Mouse (Mus musculus): Measurements from ENCODE around the gene Arhgef10l. TPM values are rescaled to one million over a fixed set of nuclear protein-coding genes. Genes with fewer than 3 reads are reported as not detected.

The Arhgef10l gene
- polyA plus RNA-seq, 1 experiment from 2014 or later: 9.7 TPM

DNA sequence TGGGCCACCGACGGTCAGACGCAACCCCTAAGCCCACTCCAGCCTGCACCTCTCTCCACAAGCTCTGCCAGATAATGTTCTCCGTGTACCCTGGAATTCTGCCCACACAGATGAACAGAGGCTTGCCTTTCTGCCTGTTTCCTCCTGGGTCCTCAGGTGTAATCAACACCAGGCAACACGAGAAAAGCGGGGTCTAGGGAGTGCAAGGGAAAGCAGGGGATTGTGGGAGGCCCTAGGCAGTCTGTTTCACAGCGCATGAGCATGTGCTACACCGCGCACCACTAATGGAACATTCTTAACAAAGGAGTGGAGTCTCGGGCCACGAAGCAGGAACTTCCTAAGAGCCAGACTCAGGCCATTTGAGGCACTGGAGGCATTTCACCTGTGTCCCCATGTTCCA is 182.7 kb downstream of the Arhgef10l start:
- Histone ChIP-seq H3K27ac (ENCODE audit: low read depth, low read length) (no peak overlapping the region), H3K27me3 (ENCODE audit: control insufficient read depth, insufficient read depth, low read length) (no peaks in the 10 kb centered on the region), H3K4me1 (ENCODE audit: control insufficient read depth, insufficient read depth, low read length) (peaks cover 11% of the 10 kb centered on the region), H3K9me3 (replicated peaks; ENCODE audit: control insufficient read depth, low read length) (no peaks in the 10 kb centered on the region), H3K4me3 (ENCODE audit: low read depth, low read length) (no peak overlapping the region), H3K9ac (ENCODE audit: low read depth, low read length) (no peak overlapping the region), H3K4me2 (no peak overlapping the region), H3K36me3 (ENCODE audit: control insufficient read depth, insufficient read depth, low read length) (no peaks in the 10 kb centered on the region)
- ATAC-seq (replicated peaks; ENCODE audit: insufficient number of reproducible peaks, low FRiP score, low TSS enrichment): no peak
- 76% methylated on average over 11 of the region's 11 CpGs for WGBS (ENCODE audit: insufficient replicate concordance)

DNA sequence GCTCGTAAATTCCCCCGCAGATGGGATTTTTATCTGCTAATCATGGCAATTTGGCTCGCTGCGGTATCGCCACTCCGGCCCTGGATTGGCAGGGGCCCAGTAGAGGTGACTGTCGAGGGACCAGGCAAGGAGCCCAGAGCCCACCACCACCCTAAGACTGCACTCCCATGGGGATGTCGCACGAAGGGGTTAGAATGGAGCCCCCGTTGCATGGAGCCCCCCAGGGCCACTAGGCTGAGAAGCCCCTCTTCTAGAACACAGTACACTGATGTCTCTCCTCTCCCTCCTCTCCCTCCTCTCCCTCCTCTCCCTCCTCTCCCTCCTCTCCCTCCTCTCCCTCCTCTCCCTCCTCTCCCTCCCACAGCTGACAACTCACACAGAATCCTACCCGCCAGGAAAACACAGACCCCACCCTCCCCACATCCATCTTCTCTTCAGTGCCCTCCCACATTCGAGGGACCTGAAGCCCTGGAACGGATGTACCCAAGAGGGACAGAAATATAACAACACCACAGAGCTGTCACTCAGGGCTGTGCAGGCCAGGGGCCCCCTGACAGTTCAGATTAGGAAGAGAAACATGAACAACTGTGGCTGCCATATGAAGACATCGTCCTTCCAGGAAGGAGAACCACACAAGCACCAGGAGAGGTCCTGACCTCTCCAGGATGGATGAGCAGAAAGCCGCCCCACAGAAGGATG is 185.3 kb downstream of the Arhgef10l start:
- no peaks in the 10 kb centered on the region for H3K9me3 ChIP-seq (replicated peaks; ENCODE audit: control insufficient read depth, low read length)
- no peak overlapping the region for H3K4me3 ChIP-seq (ENCODE audit: low read depth, low read length)
- ATAC-seq (replicated peaks; ENCODE audit: insufficient number of reproducible peaks, low FRiP score, low TSS enrichment): no peak
- no peaks in the 10 kb centered on the region for H3K36me3 ChIP-seq (ENCODE audit: control insufficient read depth, insufficient read depth, low read length)
- no peak overlapping the region for H3K9ac ChIP-seq (ENCODE audit: low read depth, low read length)
- H3K4me2 ChIP-seq: no peak overlapping the region
- H3K4me1 ChIP-seq (ENCODE audit: control insufficient read depth, insufficient read depth, low read length): peaks cover 11% of the 10 kb centered on the region
- no peaks in the 10 kb centered on the region for H3K27me3 ChIP-seq (ENCODE audit: control insufficient read depth, insufficient read depth, low read length)
- WGBS (ENCODE audit: insufficient replicate concordance): 47% methylated on average over 15 of the region's 15 CpGs
- H3K27ac ChIP-seq (ENCODE audit: low read depth, low read length): no peak overlapping the region

- no peaks in the 10 kb centered on the region for H3K9me3 ChIP-seq (replicated peaks; ENCODE audit: control insufficient read depth, low read length)
- H3K36me3 ChIP-seq (ENCODE audit: control insufficient read depth, insufficient read depth, low read length): no peaks in the 10 kb centered on the region
- H3K27me3 ChIP-seq (ENCODE audit: control insufficient read depth, insufficient read depth, low read length): no peaks in the 10 kb centered on the region
- no peak for ATAC-seq (replicated peaks; ENCODE audit: insufficient number of reproducible peaks, low FRiP score, low TSS enrichment)
- WGBS (ENCODE audit: insufficient replicate concordance): 75% methylated on average over 8 of the region's 8 CpGs
- H3K4me3 ChIP-seq (ENCODE audit: low read depth, low read length): no peak overlapping the region
- H3K4me1 ChIP-seq (ENCODE audit: control insufficient read depth, insufficient read depth, low read length): peaks cover 3% of the 10 kb centered on the region
- no peak overlapping the region for H3K4me2 ChIP-seq
- H3K27ac ChIP-seq (ENCODE audit: low read depth, low read length): no peak overlapping the region
- no peak overlapping the region for H3K9ac ChIP-seq (ENCODE audit: low read depth, low read length)
Measured at GRCm38 (mm10) chr4:140475194-140475593, 190.6 kb downstream of the Arhgef10l start.

GRCm38 (mm10) chr4:140469760-140470452 is 195.9 kb downstream of the Arhgef10l start:
- Histone ChIP-seq H3K4me1 (ENCODE audit: control insufficient read depth, insufficient read depth, low read length) (no peaks in the 10 kb centered on the region), H3K27me3 (ENCODE audit: control insufficient read depth, insufficient read depth, low read length) (no peaks in the 10 kb centered on the region; the same call in 1 of the 2 replicates), H3K4me3 (ENCODE audit: low read depth, low read length) (no peak overlapping the region), H3K9ac (ENCODE audit: low read depth, low read length) (no peak overlapping the region), H3K9me3 (replicated peaks; ENCODE audit: control insufficient read depth, low read length) (no peaks in the 10 kb centered on the region), H3K4me2 (no peak overlapping the region), H3K27ac (ENCODE audit: low read depth, low read length) (no peak overlapping the region), H3K36me3 (ENCODE audit: control insufficient read depth, insufficient read depth, low read length) (no peaks in the 10 kb centered on the region)
- 63% methylated on average over 13 of the region's 13 CpGs for WGBS (ENCODE audit: insufficient replicate concordance)
- no peak for ATAC-seq (replicated peaks; ENCODE audit: insufficient number of reproducible peaks, low FRiP score, low TSS enrichment)

GRCm38 (mm10) chr4:140467254-140467791 is 198.5 kb downstream of the Arhgef10l start:
- H3K4me2 ChIP-seq: no peak overlapping the region
- H3K4me1 ChIP-seq (ENCODE audit: control insufficient read depth, insufficient read depth, low read length): no peaks in the 10 kb centered on the region
- no peaks in the 10 kb centered on the region for H3K9me3 ChIP-seq (replicated peaks; ENCODE audit: control insufficient read depth, low read length)
- no peak for ATAC-seq (replicated peaks; ENCODE audit: insufficient number of reproducible peaks, low FRiP score, low TSS enrichment)
- no peaks in the 10 kb centered on the region for H3K36me3 ChIP-seq (ENCODE audit: control insufficient read depth, insufficient read depth, low read length)
- 72% methylated on average over 17 of the region's 17 CpGs for WGBS (ENCODE audit: insufficient replicate concordance)
- no peak overlapping the region for H3K27ac ChIP-seq (ENCODE audit: low read depth, low read length)
- no peak overlapping the region for H3K4me3 ChIP-seq (ENCODE audit: low read depth, low read length)
- no peaks in the 10 kb centered on the region; the same call in 1 of the 2 replicates for H3K27me3 ChIP-seq (ENCODE audit: control insufficient read depth, insufficient read depth, low read length)
- no peak overlapping the region for H3K9ac ChIP-seq (ENCODE audit: low read depth, low read length)

Small RNA genes within 50 kb of the gene (microRNA-seq; reads per million reads assigned to microRNA genes)
- gene Gm23045 (ENCODE audit: borderline number of aligned reads): not detected

Other genes with a start within 250 kb of the Arhgef10l start
- 23.3 and 24.6 TPM in 2 replicates for gene Rcc2, start 34.5 kb upstream of the Arhgef10l start, polyA plus RNA-seq (2014; fragmentation: Nextera tagmentation; extraction: Ambion mirVana)
- gene Padi6, start 76.6 kb upstream of the Arhgef10l start, polyA plus RNA-seq (2014; fragmentation: Nextera tagmentation; extraction: Ambion mirVana): not detected in 2 replicates
- gene Padi4, start 108.2 kb upstream of the Arhgef10l start, polyA plus RNA-seq (2014; fragmentation: Nextera tagmentation; extraction: Ambion mirVana): 1.9 and 2.4 TPM in 2 replicates
- 0.39 and 0.63 TPM in 2 replicates for gene Padi3, start 144.6 kb upstream of the Arhgef10l start, polyA plus RNA-seq (2014; fragmentation: Nextera tagmentation; extraction: Ambion mirVana)
- 0.19 and 0.24 TPM in 2 replicates for gene Padi1, start 179.8 kb upstream of the Arhgef10l start, polyA plus RNA-seq (2014; fragmentation: Nextera tagmentation; extraction: Ambion mirVana)
- 3.8 and 5.9 TPM in 2 replicates for gene Padi2, start 240.3 kb upstream of the Arhgef10l start, polyA plus RNA-seq (2014; fragmentation: Nextera tagmentation; extraction: Ambion mirVana)